In genomic region chr4:143211584-143212340, GRCm38 (mm10) we compare ENCODE assay signal across 8 mouse cellular contexts. TPM values are rescaled to one million over a fixed set of nuclear protein-coding genes. Genes with fewer than 3 reads are reported as not detected.
DNase-seq lines count a peak whose midpoint lies in the region; ATAC-seq lines count a peak whose summit lies in the region.

No protein-coding gene starts in this region.

- H3K4me1 ChIP-seq in forebrain, embryonic 12.5 days, result peaks cover 24% of the 10 kb centered on the region
- H3K4me1 ChIP-seq in hindbrain, embryonic 11.5 days (replicated peaks; ENCODE audit: control insufficient read depth, insufficient read depth, low read length), result no peaks in the 10 kb centered on the region; the same call in 1 of the 2 replicates

- no peaks in the 10 kb centered on the region for H3K27me3 ChIP-seq in forebrain, embryonic 12.5 days
- H3K27me3 ChIP-seq in hindbrain, embryonic 11.5 days (ENCODE audit: control insufficient read depth, insufficient read depth, low read length), result no peaks in the 10 kb centered on the region

- peak overlapping the region; percentile 90 for H3K4me3 ChIP-seq in forebrain, embryonic 12.5 days (replicated peaks)
- H3K4me3 ChIP-seq in hindbrain, embryonic 11.5 days (ENCODE audit: low read depth, low read length), result peak overlapping the region; percentile 86

- peak; percentile 13 for DNase-seq in gastrocnemius, adult 18-20 months (ENCODE audit: low spot score)
- DNase-seq in gastrocnemius, postnatal 25 days, result no peak
- DNase-seq in c-Kit-positive CD71-positive TER-119-positive erythroid progenitor cells, embryonic 14.5 days (ENCODE audit: low spot score), result peak; percentile 31
- peak; percentile 64 for DNase-seq in hindbrain, embryonic 11.5 days (ENCODE audit: low spot score)
- DNase-seq in layer of hippocampus, postnatal 10 days (ENCODE audit: low spot score in 2 of 2), result peak; percentile 49 to 54
- DNase-seq in lung, postnatal 36 days, result peak; percentile 36
- peak; percentile 29 for DNase-seq in right cerebral cortex, postnatal 14 days

- H3K9ac ChIP-seq in forebrain, embryonic 12.5 days, result peak overlapping the region; percentile 91
- H3K9ac ChIP-seq in hindbrain, embryonic 11.5 days (ENCODE audit: low read depth, low read length), result peak overlapping the region; percentile 94

- no peaks in the 10 kb centered on the region for H3K36me3 ChIP-seq in forebrain, embryonic 12.5 days (replicated peaks)
- H3K36me3 ChIP-seq in hindbrain, embryonic 11.5 days (ENCODE audit: control insufficient read depth, insufficient read depth, low read length), result no peaks in the 10 kb centered on the region

- peak; percentile 67 for ATAC-seq in forebrain, embryonic 12.5 days (ENCODE audit: low FRiP score)
- ATAC-seq in hindbrain, embryonic 11.5 days (ENCODE audit: low FRiP score), result peak; percentile 80

- no peaks in the 10 kb centered on the region for H3K9me3 ChIP-seq in forebrain, embryonic 12.5 days
- no peaks in the 10 kb centered on the region for H3K9me3 ChIP-seq in hindbrain, embryonic 11.5 days (ENCODE audit: control insufficient read depth, low read length)

- peak overlapping the region; percentile 81 for H3K4me2 ChIP-seq in forebrain, embryonic 12.5 days
- H3K4me2 ChIP-seq in hindbrain, embryonic 11.5 days (replicated peaks; ENCODE audit: low read depth, low read length), result peak overlapping the region; percentile 64

- WGBS in forebrain, embryonic 12.5 days, result 10% methylated on average over 43 of the region's 43 CpGs
- WGBS in hindbrain, embryonic 11.5 days, result 12% methylated on average over 43 of the region's 43 CpGs

- H3K27ac ChIP-seq in forebrain, embryonic 12.5 days, result peak overlapping the region; percentile 91
- H3K27ac ChIP-seq in hindbrain, embryonic 11.5 days (ENCODE audit: low read depth, low read length), result peak overlapping the region; percentile 90

RNA-seq across cellular contexts. Expression of gene Prdm2, which starts 1.0 kb away (rescaled TPM):
- 10 to 100 TPM; 22.8 to 26.3 TPM for total RNA-seq in gastrocnemius, adult 18-20 months (2021)
- 10 to 100 TPM; 16.2 to 21.1 TPM for total RNA-seq in gastrocnemius, postnatal 25 days (2021)
- 17.0 and 18.8 TPM in 2 replicates for polyA plus RNA-seq in forebrain, embryonic 12.5 days (2016; fragmentation: Nextera tagmentation; extraction: Ambion mirVana)
- polyA plus RNA-seq in hindbrain, embryonic 11.5 days (2014; fragmentation: Nextera tagmentation; extraction: Ambion mirVana), result 16.5 and 20.7 TPM in 2 replicates
- total RNA-seq in layer of hippocampus, postnatal 10 days (2021), result 10 to 100 TPM; 29.6 to 31.2 TPM
